Mouse (Mus musculus): Measurements from ENCODE around the gene Sec22b. TPM values are rescaled to one million over a fixed set of nuclear protein-coding genes. Genes with fewer than 3 reads are reported as not detected.
A peak's percentile ranks its signal among the peaks of the same experiment; 100 is the strongest.

The Sec22b gene
- total RNA-seq (2021): 95.8 and 101 TPM in 2 replicates
- long read RNA-seq, experiment 1, transcript Sec22b-201 (5 exons, 2,810 nt): major isoform, 131 of 146 reads
- long read RNA-seq, experiment 1, partial matches to known transcripts: 9 of 146 reads
- long read RNA-seq, experiment 1, other reads (novel, unspliced or antisense): 4 of 146 reads
- long read RNA-seq, experiment 2, transcript Sec22b-201 (5 exons, 2,810 nt): major isoform, 92 of 107 reads
- long read RNA-seq, experiment 2, partial matches to known transcripts: 3 of 107 reads
- long read RNA-seq, experiment 2, other reads (novel, unspliced or antisense): 8 of 107 reads

- peak; percentile 91 for DNase-seq
These were observed at the start of gene Sec22b for GRCm38 (mm10) chr3:97900516-97901490. TSS of gene Sec22b (plus strand) at chr3:97901190.

GRCm38 (mm10) chr3:97851803-97852202, 49.2 kb upstream of the Sec22b start:
- DNase-seq: no peak

GRCm38 (mm10) chr3:97854575-97855384, 46.2 kb upstream of the Sec22b start:
- no peak for DNase-seq

- no peak for DNase-seq
These were observed 41.6 kb upstream of the Sec22b start for GRCm38 (mm10) chr3:97859400-97859799.

GRCm38 (mm10) chr3:97860820-97861451, 40.1 kb upstream of the Sec22b start:
- no peak for DNase-seq

GRCm38 (mm10) chr3:97866696-97867095, 34.3 kb upstream of the Sec22b start:
- no peak for DNase-seq

GRCm38 (mm10) chr3:97867221-97868023, 33.6 kb upstream of the Sec22b start:
- DNase-seq: peak; percentile 9

GRCm38 (mm10) chr3:97868024-97868689, 32.8 kb upstream of the Sec22b start:
- DNase-seq: peak; percentile 78

GRCm38 (mm10) chr3:97868733-97869132, 32.3 kb upstream of the Sec22b start:
- DNase-seq: no peak

GRCm38 (mm10) chr3:97869730-97870129, 31.3 kb upstream of the Sec22b start:
- DNase-seq: no peak

- DNase-seq: no peak
These were observed 26.2 kb upstream of the Sec22b start for GRCm38 (mm10) chr3:97874777-97875176.

GRCm38 (mm10) chr3:97876259-97876658, 24.7 kb upstream of the Sec22b start:
- no peak for DNase-seq

GRCm38 (mm10) chr3:97879222-97879621, 21.8 kb upstream of the Sec22b start:
- peak; percentile 91 for DNase-seq

GRCm38 (mm10) chr3:97881576-97881975, 19.4 kb upstream of the Sec22b start:
- no peak for DNase-seq

- DNase-seq: no peak
These were observed 13.2 kb upstream of the Sec22b start for GRCm38 (mm10) chr3:97887785-97888167.

- peak; percentile 12 for DNase-seq
These were observed 12.7 kb upstream of the Sec22b start, which contains the start of gene Pde4dip for GRCm38 (mm10) chr3:97888168-97888901. TSS of gene Pde4dip (minus strand) at chr3:97888707.

- DNase-seq: no peak
These were observed 10.8 kb upstream of the Sec22b start for GRCm38 (mm10) chr3:97890205-97890604.

- DNase-seq: peak; percentile 61
These were observed 6.3 kb upstream of the Sec22b start for GRCm38 (mm10) chr3:97894695-97895094.

GRCm38 (mm10) chr3:97898381-97898780, 2.6 kb upstream of the Sec22b start:
- DNase-seq: no peak

GRCm38 (mm10) chr3:97901586-97901985, 596 bp downstream of the Sec22b start:
- no peak for DNase-seq

All from adrenal gland, postnatal 14 days (tissue).